Mouse (Mus musculus): ENCODE results near the gene Zc2hc1c. TPM values are rescaled to one million over a fixed set of nuclear protein-coding genes. Genes with fewer than 3 reads are reported as not detected.
"Not testable (repeated sequence)": the region's sequence is repeated elsewhere in the genome, so short reads cannot be mapped to it uniquely, and the experiment has no call there.

Zc2hc1c gene
- polyA plus RNA-seq, 1 experiment from 2014 or later: 2.8 TPM

GRCm38 (mm10) chr12:85279396-85280080 is 8.9 kb upstream of the Zc2hc1c start:
- Histone ChIP-seq H3K4me2 (replicated peaks; ENCODE audit: low read depth, low read length) (peak overlapping the region; percentile 72), H3K9me3 (ENCODE audit: control insufficient read depth, low read depth, low read length) (no peaks in the 10 kb centered on the region), H3K4me3 (ENCODE audit: low read depth, low read length) (peak overlapping the region; percentile 74), H3K36me3 (ENCODE audit: control insufficient read depth, insufficient read depth, low read length) (0 out of 2 replicates have a peak, but pooled peaks cover 4% of the 10 kb centered on the region), H3K27me3 (ENCODE audit: control insufficient read depth, insufficient read depth, low read length) (no peaks in the 10 kb centered on the region), H3K4me1 (ENCODE audit: control insufficient read depth, insufficient read depth, low read length) (peaks cover 5% of the 10 kb centered on the region; the same call in 1 of the 2 replicates), H3K9ac (replicated peaks; ENCODE audit: low read depth, low read length) (peak overlapping the region; percentile 76), H3K27ac (ENCODE audit: low read length) (peak overlapping the region; percentile 76)
- 0 out of 2 replicates have a peak, but pooled peaks have one; percentile 34 for ATAC-seq (ENCODE audit: insufficient number of reproducible peaks, insufficient read depth, low FRiP score, low read depth)
- 4% methylated on average over 10 of the region's 10 CpGs for WGBS

DNA sequence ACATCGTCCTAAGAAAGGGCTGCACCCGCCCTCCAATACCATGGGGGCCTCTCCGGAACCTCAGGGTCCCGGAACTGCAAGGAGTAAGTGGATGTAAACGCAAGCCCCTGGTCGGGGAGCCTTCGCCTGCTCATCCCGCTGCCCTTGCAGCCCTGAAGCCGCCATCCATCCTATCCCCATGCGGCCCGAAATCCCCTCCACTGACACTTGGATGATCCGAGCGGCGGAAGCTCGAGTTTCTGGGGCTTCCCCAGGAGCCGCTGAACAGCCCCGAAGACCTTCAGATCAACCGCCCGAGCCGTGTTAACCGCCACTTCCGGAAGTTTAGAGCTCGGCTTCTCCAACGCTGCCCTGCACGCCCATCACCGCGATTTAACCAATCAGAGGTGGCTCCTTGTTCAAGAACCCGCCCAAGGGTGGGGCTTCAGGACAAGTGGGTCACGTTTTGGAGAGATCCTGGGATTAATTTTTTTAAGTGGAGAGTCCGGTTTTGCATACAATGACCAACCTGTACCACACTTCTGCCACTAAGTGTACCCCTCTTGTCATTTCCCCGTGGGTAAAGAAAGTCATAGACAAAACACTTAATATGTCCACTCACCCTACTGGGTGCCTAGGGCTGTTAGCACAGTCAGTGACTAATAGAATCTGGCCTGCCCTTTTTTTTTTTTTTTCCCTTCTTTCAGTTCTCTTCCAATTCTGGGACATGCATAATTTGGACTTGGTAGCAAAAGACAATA is 8.1 kb upstream of the Zc2hc1c start:
- H3K4me2 ChIP-seq (replicated peaks; ENCODE audit: low read depth, low read length): peak overlapping the region; percentile 72
- H3K36me3 ChIP-seq (ENCODE audit: control insufficient read depth, insufficient read depth, low read length): no peaks in the 10 kb centered on the region
- H3K9ac ChIP-seq (replicated peaks; ENCODE audit: low read depth, low read length): peak overlapping the region; percentile 76
- peak overlapping the region; percentile 74 for H3K4me3 ChIP-seq (ENCODE audit: low read depth, low read length)
- peaks cover 5% of the 10 kb centered on the region; the same call in 1 of the 2 replicates for H3K4me1 ChIP-seq (ENCODE audit: control insufficient read depth, insufficient read depth, low read length)
- under 1% methylated on average over 31 of the region's 31 CpGs for WGBS
- ATAC-seq (ENCODE audit: insufficient number of reproducible peaks, insufficient read depth, low FRiP score, low read depth): peak; percentile 98
- no peaks in the 10 kb centered on the region for H3K9me3 ChIP-seq (ENCODE audit: control insufficient read depth, low read depth, low read length)
- H3K27ac ChIP-seq (ENCODE audit: low read length): peak overlapping the region; percentile 76
- H3K27me3 ChIP-seq (ENCODE audit: control insufficient read depth, insufficient read depth, low read length): no peaks in the 10 kb centered on the region

DNA sequence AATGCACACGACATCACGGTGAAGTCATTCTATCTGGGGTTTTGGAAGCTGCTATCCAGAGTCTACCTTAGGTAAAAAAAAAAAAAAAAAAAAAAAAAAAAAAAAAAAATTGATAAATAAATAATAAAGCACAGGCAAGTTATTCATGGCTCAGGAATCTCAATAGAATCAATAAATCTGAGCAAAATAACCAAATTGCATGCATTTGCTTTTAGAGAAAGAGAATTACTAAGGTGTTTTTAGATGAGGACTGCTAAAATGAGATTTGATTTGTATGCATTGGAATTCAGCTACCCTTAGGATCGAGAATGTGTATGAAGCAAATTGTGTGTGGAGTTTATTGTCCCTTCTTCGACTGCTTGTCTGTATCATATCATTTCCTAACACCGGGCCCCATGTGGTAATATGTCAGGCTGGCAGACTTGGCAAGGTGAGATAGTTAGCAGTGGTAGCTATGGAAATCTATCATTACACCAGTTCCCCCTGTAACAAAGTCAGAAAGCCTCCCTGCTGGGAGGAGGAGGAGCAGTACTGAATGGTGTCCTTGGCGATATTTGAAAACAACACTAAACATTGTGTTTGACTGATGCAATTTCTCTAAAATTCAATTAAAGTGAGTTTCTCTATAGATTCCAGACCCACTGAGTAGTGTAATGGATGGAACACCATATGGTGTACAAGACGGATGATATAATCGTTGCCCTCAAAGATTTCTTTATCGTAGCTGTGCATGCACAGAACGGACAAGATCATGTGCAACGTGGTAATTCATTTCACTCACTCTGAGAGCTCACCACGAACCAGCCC is 7.3 kb upstream of the Zc2hc1c start:
- WGBS: 61% methylated on average over 12 of the region's 12 CpGs
- H3K27me3 ChIP-seq (ENCODE audit: control insufficient read depth, insufficient read depth, low read length): no peaks in the 10 kb centered on the region
- no peak for ATAC-seq (ENCODE audit: insufficient number of reproducible peaks, insufficient read depth, low FRiP score, low read depth)
- H3K4me1 ChIP-seq (ENCODE audit: control insufficient read depth, insufficient read depth, low read length): peaks cover 5% of the 10 kb centered on the region; the same call in 1 of the 2 replicates
- no peaks in the 10 kb centered on the region for H3K9me3 ChIP-seq (ENCODE audit: control insufficient read depth, low read depth, low read length)
- peak overlapping the region; percentile 74; the same call in 1 of the 2 replicates for H3K4me3 ChIP-seq (ENCODE audit: low read depth, low read length)
- H3K9ac ChIP-seq (replicated peaks; ENCODE audit: low read depth, low read length): no peak overlapping the region
- no peak overlapping the region for H3K27ac ChIP-seq (ENCODE audit: low read length)
- H3K36me3 ChIP-seq (ENCODE audit: control insufficient read depth, insufficient read depth, low read length): no peaks in the 10 kb centered on the region
- peak overlapping the region; percentile 72 for H3K4me2 ChIP-seq (replicated peaks; ENCODE audit: low read depth, low read length)

- H3K9me3 ChIP-seq (ENCODE audit: control insufficient read depth, low read depth, low read length); H3K27me3 ChIP-seq (ENCODE audit: control insufficient read depth, insufficient read depth, low read length); H3K4me1 ChIP-seq (ENCODE audit: control insufficient read depth, insufficient read depth, low read length); H3K36me3 ChIP-seq (ENCODE audit: control insufficient read depth, insufficient read depth, low read length); H3K9ac ChIP-seq (replicated peaks; ENCODE audit: low read depth, low read length); H3K4me3 ChIP-seq (ENCODE audit: low read depth, low read length); ATAC-seq (ENCODE audit: insufficient number of reproducible peaks, insufficient read depth, low FRiP score, low read depth); H3K27ac ChIP-seq (ENCODE audit: low read length); H3K4me2 ChIP-seq (replicated peaks; ENCODE audit: low read depth, low read length): not testable (repeated sequence)
- WGBS: 89% methylated on average over 1 of the region's 4 CpGs
Measured at GRCm38 (mm10) chr12:85281756-85282155, 6.6 kb upstream of the Zc2hc1c start.

- ATAC-seq (ENCODE audit: insufficient number of reproducible peaks, insufficient read depth, low FRiP score, low read depth): no peak
- H3K9me3 ChIP-seq (ENCODE audit: control insufficient read depth, low read depth, low read length): no peaks in the 10 kb centered on the region
- H3K27me3 ChIP-seq (ENCODE audit: control insufficient read depth, insufficient read depth, low read length): no peaks in the 10 kb centered on the region
- peaks cover 14% of the 10 kb centered on the region; the same call in 1 of the 2 replicates for H3K4me1 ChIP-seq (ENCODE audit: control insufficient read depth, insufficient read depth, low read length)
- H3K9ac ChIP-seq (replicated peaks; ENCODE audit: low read depth, low read length): no peak overlapping the region
- no peak overlapping the region for H3K4me2 ChIP-seq (replicated peaks; ENCODE audit: low read depth, low read length)
- H3K4me3 ChIP-seq (ENCODE audit: low read depth, low read length): no peak overlapping the region
- H3K27ac ChIP-seq (ENCODE audit: low read length): no peak overlapping the region
- 62% methylated on average over 8 of the region's 8 CpGs for WGBS
- H3K36me3 ChIP-seq (ENCODE audit: control insufficient read depth, insufficient read depth, low read length): no peaks in the 10 kb centered on the region
Measured at GRCm38 (mm10) chr12:85284331-85284730, 4.1 kb upstream of the Zc2hc1c start.

GRCm38 (mm10) chr12:85284996-85285395 is 3.4 kb upstream of the Zc2hc1c start:
- H3K9me3 ChIP-seq (ENCODE audit: control insufficient read depth, low read depth, low read length): no peaks in the 10 kb centered on the region
- H3K9ac ChIP-seq (replicated peaks; ENCODE audit: low read depth, low read length): no peak overlapping the region
- ATAC-seq (ENCODE audit: insufficient number of reproducible peaks, insufficient read depth, low FRiP score, low read depth): no peak
- H3K36me3 ChIP-seq (ENCODE audit: control insufficient read depth, insufficient read depth, low read length): no peaks in the 10 kb centered on the region
- H3K27me3 ChIP-seq (ENCODE audit: control insufficient read depth, insufficient read depth, low read length): no peaks in the 10 kb centered on the region
- 85% methylated on average over 4 of the region's 4 CpGs for WGBS
- H3K4me1 ChIP-seq (ENCODE audit: control insufficient read depth, insufficient read depth, low read length): peaks cover 10% of the 10 kb centered on the region; the same call in 1 of the 2 replicates
- H3K27ac ChIP-seq (ENCODE audit: low read length): no peak overlapping the region
- no peak overlapping the region for H3K4me2 ChIP-seq (replicated peaks; ENCODE audit: low read depth, low read length)
- no peak overlapping the region for H3K4me3 ChIP-seq (ENCODE audit: low read depth, low read length)

- H3K27me3 ChIP-seq (ENCODE audit: control insufficient read depth, insufficient read depth, low read length): no peaks in the 10 kb centered on the region
- no peaks in the 10 kb centered on the region for H3K9me3 ChIP-seq (ENCODE audit: control insufficient read depth, low read depth, low read length)
- H3K27ac ChIP-seq (ENCODE audit: low read length): no peak overlapping the region
- H3K36me3 ChIP-seq (ENCODE audit: control insufficient read depth, insufficient read depth, low read length): no peaks in the 10 kb centered on the region
- no peak overlapping the region for H3K4me3 ChIP-seq (ENCODE audit: low read depth, low read length)
- 59% methylated on average over 2 of the region's 5 CpGs for WGBS
- H3K9ac ChIP-seq (replicated peaks; ENCODE audit: low read depth, low read length): no peak overlapping the region
- no peak overlapping the region; the same call in 1 of the 2 replicates for H3K4me2 ChIP-seq (replicated peaks; ENCODE audit: low read depth, low read length)
- ATAC-seq (ENCODE audit: insufficient number of reproducible peaks, insufficient read depth, low FRiP score, low read depth): no peak
- peaks cover 10% of the 10 kb centered on the region; the same call in 1 of the 2 replicates for H3K4me1 ChIP-seq (ENCODE audit: control insufficient read depth, insufficient read depth, low read length)
Measured at GRCm38 (mm10) chr12:85286941-85287340, 1.4 kb upstream of the Zc2hc1c start.
